Mouse (Mus musculus): ENCODE measurements around the gene Ltb.

The Ltb gene

GRCm38 (mm10) chr17:35191723-35192122 is 2.5 kb upstream of the Ltb start:
- no peak for DNase-seq (ENCODE audit: low spot score in 2 of 2)

DNA sequence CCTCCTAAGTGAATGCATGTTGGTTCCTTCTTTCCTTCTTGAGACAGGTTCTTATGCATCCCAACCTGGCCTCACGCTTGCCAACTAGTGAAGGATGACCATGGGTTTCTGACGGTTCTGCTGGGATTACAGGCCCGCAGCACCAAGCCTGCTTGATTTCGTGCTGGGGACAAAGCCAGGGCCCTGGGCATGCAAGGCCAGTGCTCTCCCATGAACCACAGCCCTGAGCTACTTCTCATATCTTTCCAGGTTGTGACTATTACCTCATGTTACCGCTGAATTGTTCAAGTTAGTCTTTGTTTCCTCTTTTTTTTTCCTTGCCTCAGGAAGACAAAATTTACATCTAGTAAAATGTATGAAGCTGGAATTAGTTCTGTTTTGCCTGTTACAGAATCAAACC is 1.3 kb upstream of the Ltb start:
- no peak for DNase-seq (ENCODE audit: low spot score in 2 of 2)

DNA sequence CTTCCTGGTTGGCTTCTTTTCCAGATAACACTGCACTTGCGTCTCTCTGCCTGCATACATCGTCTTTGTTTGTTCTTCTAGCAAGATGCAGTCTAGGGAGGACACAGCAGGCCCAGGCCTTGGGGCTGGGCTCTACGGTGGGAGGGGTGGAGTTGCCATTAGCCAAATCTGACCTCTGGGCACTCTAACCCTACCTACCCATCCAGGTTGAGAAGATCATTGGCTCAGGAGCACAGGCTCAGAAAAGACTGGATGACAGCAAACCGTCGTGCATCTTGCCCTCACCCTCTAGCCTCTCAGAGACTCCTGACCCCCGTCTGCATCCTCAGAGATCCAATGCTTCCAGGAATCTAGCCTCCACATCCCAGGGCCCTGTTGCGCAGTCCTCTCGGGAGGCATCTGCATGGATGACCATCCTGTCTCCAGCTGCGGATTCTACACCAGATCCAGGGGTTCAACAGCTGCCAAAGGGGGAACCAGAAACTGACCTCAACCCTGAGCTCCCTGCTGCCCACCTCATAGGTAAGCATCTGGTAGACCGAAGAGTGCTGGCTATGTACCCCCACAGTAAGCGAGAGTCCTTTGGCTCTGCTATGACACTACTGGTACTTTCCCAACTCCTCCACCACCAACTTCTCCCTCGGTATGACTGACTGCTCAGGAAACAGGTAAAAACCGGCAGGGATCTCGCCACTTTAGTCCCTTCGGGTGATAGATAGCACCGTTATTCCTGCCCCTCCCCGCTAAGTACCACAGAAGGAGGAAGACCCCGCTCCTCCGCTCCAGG is 798 bp downstream of the Ltb start:
- DNase-seq (ENCODE audit: low spot score in 2 of 2), result no peak

DNA sequence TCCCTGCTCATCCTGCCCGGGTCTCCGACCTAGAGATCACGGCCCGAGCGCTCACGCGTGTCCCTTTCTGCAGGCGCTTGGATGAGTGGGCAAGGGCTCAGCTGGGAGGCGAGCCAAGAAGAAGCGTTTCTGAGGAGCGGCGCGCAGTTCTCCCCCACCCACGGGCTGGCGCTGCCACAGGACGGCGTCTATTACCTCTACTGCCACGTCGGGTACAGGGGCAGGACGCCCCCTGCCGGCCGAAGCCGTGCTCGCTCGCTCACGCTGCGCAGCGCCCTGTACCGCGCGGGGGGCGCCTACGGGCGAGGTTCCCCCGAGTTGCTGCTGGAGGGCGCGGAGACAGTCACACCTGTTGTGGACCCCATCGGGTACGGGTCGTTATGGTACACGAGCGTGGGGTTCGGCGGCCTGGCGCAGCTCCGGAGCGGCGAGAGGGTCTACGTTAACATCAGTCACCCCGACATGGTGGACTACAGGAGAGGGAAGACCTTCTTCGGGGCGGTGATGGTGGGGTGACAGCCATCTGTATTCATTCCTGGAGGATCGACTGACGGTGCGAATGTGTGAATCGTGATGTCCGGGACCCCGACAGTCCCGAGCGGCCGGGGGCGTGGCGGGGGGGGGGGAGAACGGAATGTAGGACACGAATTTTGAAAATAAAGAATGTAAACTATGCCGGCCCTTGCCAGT is 1.5 kb downstream of the Ltb start:
- DNase-seq (ENCODE audit: low spot score in 2 of 2), result peak; percentile 61 to 77

GRCm38 (mm10) chr17:35196321-35196641 is 2.0 kb downstream of the Ltb start:
- DNase-seq (ENCODE audit: low spot score in 2 of 2), result no peak

DNA sequence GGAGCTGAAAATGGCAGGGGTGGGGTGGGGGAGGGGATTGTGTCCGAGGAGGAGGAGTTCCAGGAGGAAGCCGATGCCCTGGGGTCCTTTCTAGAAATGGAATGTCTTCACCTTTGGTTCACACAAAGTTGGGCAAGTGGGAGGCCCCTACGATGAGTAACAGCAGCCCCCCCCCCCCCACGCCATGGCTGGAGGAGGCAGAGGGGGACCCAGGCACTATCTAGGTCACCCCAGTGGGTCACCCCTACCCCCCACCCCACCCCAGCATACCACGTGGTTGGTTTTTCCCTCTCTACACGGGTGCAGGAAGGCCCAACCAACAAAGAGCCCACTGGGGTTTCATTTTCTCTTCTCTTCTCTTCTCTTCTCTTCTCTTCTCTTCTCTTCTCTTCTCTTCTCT is 2.9 kb downstream of the Ltb start:
- DNase-seq (ENCODE audit: low spot score in 2 of 2), result no peak

DNA sequence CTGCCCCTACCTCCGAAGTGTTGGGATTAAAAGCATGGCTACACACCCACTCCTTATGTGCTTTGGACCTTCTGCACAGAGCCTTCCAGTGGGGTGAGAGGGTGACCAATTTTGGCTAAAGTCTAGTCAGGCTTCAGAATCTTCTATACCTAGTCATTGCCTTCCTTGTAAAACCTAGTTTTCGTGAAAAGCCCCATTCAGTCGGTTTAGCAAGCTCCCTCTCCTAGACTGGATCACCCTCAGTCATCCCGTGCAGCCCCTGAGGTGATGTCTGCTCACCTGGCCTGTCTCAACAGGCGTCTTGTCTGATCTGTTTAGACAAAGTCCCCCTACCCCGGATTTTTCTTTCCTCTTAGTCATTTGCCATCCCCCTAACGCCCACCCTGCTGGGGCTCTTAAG is 3.8 kb downstream of the Ltb start:
- no peak for DNase-seq (ENCODE audit: low spot score in 2 of 2)

GRCm38 (mm10) chr17:35198946-35199345 is 4.7 kb downstream of the Ltb start:
- DNase-seq (ENCODE audit: low spot score in 2 of 2), result no peak

GRCm38 (mm10) chr17:35200398-35200797 is 6.2 kb downstream of the Ltb start:
- DNase-seq (ENCODE audit: low spot score in 2 of 2), result no peak

DNA sequence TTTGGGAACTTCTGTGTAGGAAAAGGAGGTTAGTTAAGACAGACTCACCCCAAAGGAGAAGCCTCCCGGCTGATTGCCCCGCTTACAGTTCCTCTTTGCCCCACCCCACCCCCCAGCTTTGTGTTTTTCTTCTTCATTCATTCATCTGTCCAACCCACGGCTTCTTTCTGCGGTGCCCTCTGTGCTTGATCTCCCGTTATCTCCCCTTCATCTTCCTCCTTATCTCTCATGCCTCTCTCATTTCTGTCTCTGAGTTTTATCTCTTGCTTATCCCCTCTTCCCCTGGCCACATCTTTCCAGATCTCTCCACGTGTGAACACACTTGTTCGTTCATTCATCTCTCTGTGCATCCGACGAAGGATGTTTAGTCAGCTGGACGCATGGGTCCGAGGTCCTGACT is 6.9 kb downstream of the Ltb start:
- DNase-seq (ENCODE audit: low spot score in 2 of 2), result no peak

- DNase-seq (ENCODE audit: low spot score in 2 of 2), result no peak
Observed at GRCm38 (mm10) chr17:35201787-35202186, 7.5 kb downstream of the Ltb start, which contains the start of gene Tnf. Tnf (minus strand) TSS chr17:35202007.

DNA sequence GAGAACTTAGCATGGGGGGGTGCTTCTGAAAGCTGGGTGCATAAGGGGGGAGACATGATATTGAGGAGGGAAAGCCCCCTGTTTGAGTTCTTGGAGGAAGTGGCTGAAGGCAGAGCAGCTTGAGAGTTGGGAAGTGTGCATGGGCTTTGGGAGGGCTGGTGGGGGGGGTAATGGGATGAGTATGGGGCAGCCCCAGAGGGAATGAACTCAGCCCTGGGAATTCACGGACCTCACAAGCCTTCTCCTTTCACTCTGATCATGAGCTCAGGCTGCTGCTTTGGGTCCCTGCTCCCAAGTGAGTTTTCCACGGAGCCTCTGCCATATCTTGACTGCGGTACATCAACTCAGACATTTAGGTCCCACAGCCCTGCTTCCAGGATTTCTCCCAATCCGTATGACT is 8.2 kb downstream of the Ltb start:
- DNase-seq (ENCODE audit: low spot score in 2 of 2), result no peak

- no peak for DNase-seq (ENCODE audit: low spot score in 2 of 2)
Observed at GRCm38 (mm10) chr17:35204494-35205379, 10.5 kb downstream of the Ltb start, which contains the start of gene Lta. Lta (minus strand) TSS chr17:35205351.

- no peak for DNase-seq (ENCODE audit: low spot score in 2 of 2)
Observed at GRCm38 (mm10) chr17:35205380-35205769, 11.1 kb downstream of the Ltb start.

- no peak for DNase-seq (ENCODE audit: low spot score in 2 of 2)
Observed at GRCm38 (mm10) chr17:35209785-35210535, 15.7 kb downstream of the Ltb start.

DNA sequence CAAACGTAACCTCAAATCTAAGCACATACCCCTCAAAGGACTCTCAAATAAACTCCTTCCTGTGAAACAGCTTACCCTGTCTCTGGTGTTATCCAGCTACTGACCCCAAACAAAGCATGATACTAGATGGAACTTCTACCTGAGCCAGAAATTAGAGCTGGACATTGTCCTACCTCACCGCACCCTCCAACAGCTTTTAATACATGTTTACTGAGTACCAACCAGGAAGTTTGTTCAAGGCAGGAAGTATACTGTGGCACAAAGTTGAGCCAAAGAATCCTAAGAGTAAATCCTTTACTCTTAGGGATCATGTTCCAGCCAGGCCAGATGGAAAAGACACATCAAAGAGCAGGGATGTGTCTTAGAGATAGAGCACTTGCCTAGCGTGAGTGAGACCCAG is 16.4 kb downstream of the Ltb start:
- DNase-seq (ENCODE audit: low spot score in 2 of 2), result no peak

GRCm38 (mm10) chr17:35213071-35213470 is 18.8 kb downstream of the Ltb start:
- DNase-seq (ENCODE audit: low spot score in 2 of 2), result no peak

GRCm38 (mm10) chr17:35218516-35219193 is 24.4 kb downstream of the Ltb start:
- DNase-seq (ENCODE audit: low spot score in 2 of 2), result no peak

DNA sequence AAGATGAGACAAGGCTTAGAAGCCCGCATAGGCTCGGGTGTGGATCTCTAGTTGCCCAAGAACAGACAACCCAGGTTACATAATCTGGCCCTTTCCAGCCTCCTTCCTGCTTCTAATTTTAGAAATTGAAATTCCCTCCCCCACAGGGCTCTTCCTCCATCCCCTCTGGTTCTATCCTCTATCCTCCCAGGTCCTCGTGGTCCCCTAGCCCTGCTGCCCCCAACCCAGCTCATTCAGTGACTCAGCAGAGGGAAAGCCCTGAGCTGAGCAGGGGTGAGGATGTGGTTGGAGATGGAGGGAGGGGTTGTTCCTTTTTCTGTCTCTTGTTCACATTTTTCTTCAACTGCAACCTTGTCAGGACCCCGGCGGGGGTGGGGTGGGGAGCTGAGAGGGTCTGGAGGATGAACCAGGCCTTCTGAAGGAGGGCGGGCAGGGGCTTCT is 25.4 kb downstream of the Ltb start:
- DNase-seq (ENCODE audit: low spot score in 2 of 2), result no peak

- DNase-seq (ENCODE audit: low spot score in 2 of 2), result no peak
Observed at GRCm38 (mm10) chr17:35220156-35220952, 26.1 kb downstream of the Ltb start, which contains the start of gene Gm16181. Gm16181 (plus strand) TSS chr17:35220834.
